Mouse (Mus musculus) hindbrain, embryonic 12.5 days (tissue): Measurements from ENCODE around the gene Add2. TPM values are rescaled to one million over a fixed set of nuclear protein-coding genes. Genes with fewer than 3 reads are reported as not detected.
A peak's percentile ranks its signal among the peaks of the same experiment; 100 is the strongest.

Experiments used
- ATAC-seq: fragments of 200-750 bp; cut with Nextera tagmentation; 2 replicates; pipeline ENCODE4 v1.8.0; 2017; ENCODE audit warnings: moderate TSS enrichment; ENCODE audit not compliant: low FRiP score
- H3K27ac ChIP-seq: fragments of 300-500 bp; sonication (generic); 2 replicates; pipeline ENCODE4 v1.5.1; 2016; ENCODE audit warnings: mild to moderate bottlenecking
- H3K27me3 ChIP-seq: fragments of 300-500 bp; sonication (generic); 2 replicates; pipeline ENCODE4 v1.6.1; 2016; ENCODE audit warnings: mild to moderate bottlenecking
- H3K36me3 ChIP-seq: fragments of 300-500 bp; sonication (generic); 2 replicates; pipeline ENCODE4 v1.6.1; 2016; ENCODE audit warnings: mild to moderate bottlenecking
- H3K4me1 ChIP-seq: fragments of 300-500 bp; sonication (generic); 2 replicates; pipeline ENCODE4 v1.6.1; 2016
- H3K4me2 ChIP-seq: fragments of 300-500 bp; sonication (generic); replicated peaks from 2 replicates; pipeline ENCODE4 v1.6.1; 2016; ENCODE audit warnings: mild to moderate bottlenecking
- H3K4me3 ChIP-seq: fragments of 300-500 bp; sonication (generic); 2 replicates; pipeline ENCODE4 v1.5.1; 2016; ENCODE audit warnings: mild to moderate bottlenecking
- H3K9ac ChIP-seq: fragments of 300-500 bp; sonication (generic); 2 replicates; pipeline ENCODE4 v1.6.1; 2016; ENCODE audit warnings: mild to moderate bottlenecking, moderate library complexity
- H3K9me3 ChIP-seq: fragments of 300-500 bp; sonication (generic); replicated peaks from 2 replicates; pipeline ENCODE4 v1.6.1; 2016; ENCODE audit warnings: mild to moderate bottlenecking
- WGBS: fragments of 180-500 bp; shearing (Covaris S2); methylation state at CpG from one replicate; pipeline ENCODE4 v1.1.7; 2016; 5-methylcytosine and 5-hydroxymethylcytosine counted together
- polyA plus RNA-seq: library from polyadenylated mRNA; unstranded; fragments of >200 nt; fragmentation: Nextera tagmentation; extraction: Ambion mirVana; gene quantifications from 2 replicates; pipeline ENCODE4 v1.2.1, GENCODE M21; 2016

Gene Add2
- polyA plus RNA-seq, 1 experiment from 2014 or later, result 115 TPM

GRCm38 (mm10) chr6:86019415-86020237 lies 8.9 kb upstream of the Add2 start:
- Histone ChIP-seq H3K27ac (no peak overlapping the region), H3K9me3 (no peaks in the 10 kb centered on the region), H3K4me2 (no peak overlapping the region), H3K9ac (no peak overlapping the region), H3K27me3 (no peaks in the 10 kb centered on the region), H3K4me1 (no peaks in the 10 kb centered on the region), H3K36me3 (no peaks in the 10 kb centered on the region), H3K4me3 (no peak overlapping the region)
- 84% methylated on average over 4 of the region's 4 CpGs for WGBS
- ATAC-seq, result no peak

DNA sequence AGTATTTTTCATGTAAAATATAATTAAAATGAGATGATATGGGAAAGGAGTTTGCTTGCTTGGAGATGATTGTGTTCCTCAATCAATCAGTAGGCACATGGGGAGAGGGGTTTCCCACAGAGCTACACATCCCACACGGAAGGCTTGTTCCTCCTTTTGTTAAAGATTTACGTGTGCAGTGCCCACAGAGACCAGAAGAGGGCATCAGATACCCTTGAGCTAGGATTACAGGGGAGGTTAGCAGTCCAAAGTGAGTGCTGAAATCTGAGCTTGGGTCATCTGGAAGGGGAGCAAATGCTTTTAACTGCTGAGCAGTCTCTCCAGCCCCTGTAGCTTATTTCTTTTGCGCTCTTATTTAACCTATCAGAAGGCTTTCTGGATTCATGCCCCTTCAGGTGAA lies 7.5 kb upstream of the Add2 start:
- Histone ChIP-seq H3K27me3 (no peaks in the 10 kb centered on the region), H3K4me2 (no peak overlapping the region), H3K36me3 (no peaks in the 10 kb centered on the region), H3K4me3 (no peak overlapping the region), H3K4me1 (no peaks in the 10 kb centered on the region), H3K27ac (no peak overlapping the region), H3K9ac (no peak overlapping the region), H3K9me3 (no peaks in the 10 kb centered on the region)
- 25% methylated on average over 3 of the region's 3 CpGs for WGBS
- no peak for ATAC-seq

DNA sequence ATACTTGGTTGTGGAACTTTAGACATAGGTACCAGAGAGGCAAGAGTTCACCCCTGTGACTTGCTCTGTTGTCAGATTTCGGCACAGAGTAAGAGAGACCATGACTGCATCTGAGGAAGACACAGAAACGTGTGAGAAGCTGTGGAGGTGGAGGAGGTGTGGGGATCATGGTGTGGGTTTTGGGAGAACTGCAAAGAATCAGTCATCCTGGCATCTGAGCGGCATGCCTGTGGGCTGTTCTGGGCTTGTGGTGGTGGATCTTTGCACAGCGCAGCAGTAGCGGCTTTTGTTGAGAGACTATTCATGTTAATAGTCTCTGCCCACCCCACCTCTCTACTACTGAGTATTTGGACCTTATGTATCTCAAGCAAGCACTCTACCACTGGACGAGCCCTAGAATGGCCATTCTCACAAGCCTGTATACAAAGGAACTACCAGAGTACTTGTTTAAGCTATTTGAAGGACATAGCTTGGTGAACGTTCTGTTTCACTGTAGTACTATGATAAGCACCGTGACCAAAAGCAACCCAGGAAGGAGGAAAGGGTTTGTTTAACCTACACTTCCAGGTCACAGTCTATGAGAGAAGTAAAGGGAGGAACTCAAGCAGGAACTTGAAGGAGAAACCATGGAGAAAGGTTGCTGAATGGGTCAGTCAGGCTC lies 1.7 kb upstream of the Add2 start:
- WGBS, result 88% methylated on average over 8 of the region's 8 CpGs
- no peak for ATAC-seq
- H3K9ac ChIP-seq, result no peak overlapping the region
- H3K4me3 ChIP-seq, result no peak overlapping the region
- peaks cover 27% of the 10 kb centered on the region for H3K4me1 ChIP-seq
- no peak overlapping the region for H3K4me2 ChIP-seq
- no peak overlapping the region for H3K27ac ChIP-seq
- no peaks in the 10 kb centered on the region for H3K36me3 ChIP-seq
- no peaks in the 10 kb centered on the region for H3K27me3 ChIP-seq
- H3K9me3 ChIP-seq, result no peaks in the 10 kb centered on the region

DNA sequence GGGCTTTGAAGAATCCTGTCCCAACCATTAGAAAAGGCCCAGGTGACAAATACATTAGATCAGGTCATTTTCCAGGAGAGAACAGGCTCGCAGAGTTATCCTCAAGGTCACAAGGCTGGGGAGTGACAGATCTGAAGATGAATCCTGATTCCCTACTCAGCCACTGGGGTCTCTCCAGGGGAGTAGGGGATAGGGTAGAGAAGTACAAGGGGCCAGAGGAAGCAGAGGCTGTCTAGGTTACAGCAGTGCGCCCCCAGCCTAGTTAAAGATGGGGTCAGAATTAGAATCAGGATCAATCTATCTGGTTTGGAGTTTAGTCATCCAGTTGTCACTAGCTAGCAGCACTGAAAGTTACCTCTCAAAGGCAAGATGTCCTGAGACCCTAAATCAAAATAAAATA lies 331 bp upstream of the Add2 start:
- Histone ChIP-seq H3K4me2 (peak overlapping the region; percentile 73), H3K9ac (peak overlapping the region; percentile 87), H3K4me3 (peak overlapping the region; percentile 73), H3K27ac (peak overlapping the region; percentile 95), H3K27me3 (no peaks in the 10 kb centered on the region), H3K36me3 (no peaks in the 10 kb centered on the region), H3K4me1 (peaks cover 40% of the 10 kb centered on the region), H3K9me3 (no peaks in the 10 kb centered on the region)
- ATAC-seq, result peak; percentile 64; the same call in 1 of the 2 replicates
- WGBS, result 76% methylated on average over 2 of the region's 2 CpGs

GRCm38 (mm10) chr6:86029323-86029713 lies 837 bp downstream of the Add2 start:
- WGBS, result 7% methylated on average over 6 of the region's 6 CpGs

DNA sequence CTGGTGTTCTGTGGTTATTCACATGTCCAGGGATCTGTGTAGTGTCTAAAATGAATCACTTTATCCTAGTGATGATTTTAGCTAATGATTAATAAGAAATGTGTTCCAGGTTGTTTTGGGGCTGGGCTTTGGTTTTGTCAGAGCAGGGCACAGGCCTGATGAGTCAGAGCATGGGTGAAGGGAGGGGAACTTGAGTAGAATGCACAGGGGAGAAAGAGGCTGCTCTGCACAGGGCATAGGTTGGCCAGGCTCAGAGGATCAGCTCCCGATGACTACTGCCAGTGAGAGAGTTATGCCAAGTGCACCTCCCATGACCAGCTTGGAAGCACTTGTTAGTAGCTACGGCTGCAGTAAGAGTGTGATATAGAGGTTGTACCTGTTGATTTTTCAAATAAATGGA lies 3.0 kb downstream of the Add2 start:
- H3K9ac ChIP-seq, result peak overlapping the region; percentile 18

More at GRCm38 (mm10) chr6:86029323-86029713, 837 bp downstream of the Add2 start:
- Histone ChIP-seq H3K4me1 (peaks cover 43% of the 10 kb centered on the region), H3K9ac (peak overlapping the region; percentile 87), H3K4me2 (peak overlapping the region; percentile 73), H3K4me3 (peak overlapping the region; percentile 73), H3K27me3 (no peaks in the 10 kb centered on the region), H3K36me3 (no peaks in the 10 kb centered on the region), H3K9me3 (no peaks in the 10 kb centered on the region), H3K27ac (peak overlapping the region; percentile 95)
- ATAC-seq, result no peak

DNA sequence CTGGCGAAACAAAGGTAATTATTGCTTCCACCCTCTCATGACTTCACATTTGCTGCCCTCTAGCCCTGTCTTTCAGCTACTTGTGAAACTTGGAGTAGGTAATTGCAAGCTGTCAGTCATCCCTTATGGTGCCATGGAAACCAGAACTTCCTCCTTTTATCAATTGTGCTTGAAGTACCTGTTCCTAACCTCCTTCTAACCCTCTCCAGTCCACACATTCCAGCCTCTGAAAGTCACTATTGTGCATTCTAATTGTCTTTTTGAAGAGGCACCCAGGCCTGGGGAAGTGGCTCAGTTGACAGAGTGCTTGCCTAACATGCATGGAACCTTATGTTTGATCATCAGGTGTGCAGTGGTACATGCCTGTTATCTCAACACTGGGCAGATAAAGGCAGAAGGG lies 5.2 kb downstream of the Add2 start:
- H3K27me3 ChIP-seq, result no peaks in the 10 kb centered on the region
- no peaks in the 10 kb centered on the region for H3K36me3 ChIP-seq
- H3K9ac ChIP-seq, result no peak overlapping the region
- no peak overlapping the region for H3K4me3 ChIP-seq
- WGBS, result 93% methylated on average over 1 of the region's 1 CpGs
- ATAC-seq, result no peak
- peaks cover 39% of the 10 kb centered on the region for H3K4me1 ChIP-seq
- H3K9me3 ChIP-seq, result no peaks in the 10 kb centered on the region
- H3K4me2 ChIP-seq, result no peak overlapping the region
- H3K27ac ChIP-seq, result no peak overlapping the region

More for the DNA sequence above, 3.0 kb downstream of the Add2 start:
- Histone ChIP-seq H3K27me3 (no peaks in the 10 kb centered on the region), H3K4me3 (peak overlapping the region; percentile 73), H3K36me3 (no peaks in the 10 kb centered on the region), H3K4me1 (peaks cover 43% of the 10 kb centered on the region), H3K4me2 (peak overlapping the region; percentile 73), H3K27ac (no peak overlapping the region), H3K9me3 (no peaks in the 10 kb centered on the region)
- no peak for ATAC-seq
- WGBS, result 84% methylated on average over 2 of the region's 2 CpGs

GRCm38 (mm10) chr6:86038901-86039300 lies 10.4 kb downstream of the Add2 start:
- Histone ChIP-seq H3K4me3 (no peak overlapping the region), H3K9ac (no peak overlapping the region), H3K27ac (no peak overlapping the region), H3K4me2 (no peak overlapping the region), H3K36me3 (no peaks in the 10 kb centered on the region), H3K27me3 (no peaks in the 10 kb centered on the region), H3K9me3 (no peaks in the 10 kb centered on the region), H3K4me1 (0 out of 2 replicates have a peak, but pooled peaks cover 5% of the 10 kb centered on the region)
- 71% methylated on average over 2 of the region's 2 CpGs for WGBS
- no peak for ATAC-seq

DNA sequence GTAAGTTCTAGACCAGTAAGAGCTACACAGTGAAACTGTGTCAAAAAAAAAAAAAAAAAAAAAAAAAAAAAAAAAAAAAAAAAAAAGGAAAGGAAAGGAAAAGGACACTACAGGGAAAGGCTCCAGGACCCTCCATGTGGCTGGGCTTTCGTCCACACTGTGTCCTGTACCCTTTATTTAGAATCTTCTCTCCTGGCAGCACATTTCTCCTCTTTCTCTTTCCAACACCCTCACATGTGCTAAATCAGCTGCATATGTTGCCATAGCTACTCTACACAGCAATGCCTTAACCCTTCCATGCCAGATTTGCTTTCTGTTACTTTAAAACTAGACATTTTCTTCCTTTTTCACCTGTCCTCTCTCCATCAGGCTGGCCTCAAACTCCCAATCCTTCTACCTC lies 11.7 kb downstream of the Add2 start:
- Histone ChIP-seq H3K9me3 (no peaks in the 10 kb centered on the region), H3K27me3 (no peaks in the 10 kb centered on the region), H3K4me3 (no peak overlapping the region), H3K4me2 (no peak overlapping the region), H3K27ac (no peak overlapping the region), H3K4me1 (peaks cover 7% of the 10 kb centered on the region; the same call in 1 of the 2 replicates), H3K9ac (no peak overlapping the region), H3K36me3 (no peaks in the 10 kb centered on the region)
- 50% methylated on average over 1 of the region's 1 CpGs for WGBS
- no peak for ATAC-seq

DNA sequence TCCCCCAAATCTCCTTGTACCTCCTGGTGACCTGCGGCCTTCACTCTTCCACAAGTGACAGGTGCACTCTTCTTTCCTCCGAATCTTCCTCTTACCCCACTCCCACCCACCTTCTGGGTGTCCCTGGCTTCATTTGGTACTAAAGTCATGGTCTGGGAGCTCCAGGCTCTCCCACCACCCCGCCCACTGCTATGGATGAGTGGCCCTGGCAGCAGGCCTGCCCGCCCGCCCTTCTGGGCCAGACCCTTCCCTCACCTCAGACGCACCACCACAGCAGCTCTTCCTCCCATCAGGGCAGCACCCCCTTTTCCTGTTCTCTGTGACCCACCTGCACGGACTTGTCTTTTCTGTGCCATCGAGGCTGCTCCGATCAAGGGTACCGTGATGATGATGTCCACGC lies 19.0 kb downstream of the Add2 start:
- H3K36me3 ChIP-seq, result no peaks in the 10 kb centered on the region
- no peak overlapping the region for H3K9ac ChIP-seq
- no peak for ATAC-seq
- no peak overlapping the region for H3K27ac ChIP-seq
- H3K4me2 ChIP-seq, result no peak overlapping the region
- WGBS, result 82% methylated on average over 11 of the region's 11 CpGs
- no peak overlapping the region for H3K4me3 ChIP-seq
- H3K27me3 ChIP-seq, result no peaks in the 10 kb centered on the region
- peaks cover 48% of the 10 kb centered on the region for H3K4me1 ChIP-seq
- no peaks in the 10 kb centered on the region for H3K9me3 ChIP-seq

GRCm38 (mm10) chr6:86048509-86048908 lies 20.0 kb downstream of the Add2 start:
- Histone ChIP-seq H3K27me3 (no peaks in the 10 kb centered on the region), H3K9me3 (no peaks in the 10 kb centered on the region), H3K36me3 (no peaks in the 10 kb centered on the region), H3K9ac (no peak overlapping the region), H3K27ac (no peak overlapping the region), H3K4me3 (no peak overlapping the region), H3K4me1 (peaks cover 58% of the 10 kb centered on the region), H3K4me2 (no peak overlapping the region)
- no peak for ATAC-seq
- WGBS, result 79% methylated on average over 5 of the region's 5 CpGs

GRCm38 (mm10) chr6:86050586-86051268 lies 22.2 kb downstream of the Add2 start:
- 54% methylated on average over 6 of the region's 6 CpGs for WGBS
- Histone ChIP-seq H3K4me3 (no peak overlapping the region), H3K27ac (peak overlapping the region; percentile 98), H3K9ac (0 out of 2 replicates have a peak overlapping the region, but pooled peaks have one; percentile 23), H3K4me1 (peaks cover 60% of the 10 kb centered on the region), H3K27me3 (no peaks in the 10 kb centered on the region), H3K36me3 (no peaks in the 10 kb centered on the region), H3K9me3 (no peaks in the 10 kb centered on the region), H3K4me2 (no peak overlapping the region)
- no peak for ATAC-seq
